Mouse (Mus musculus): ENCODE data around the gene Ccdc124. TPM values are rescaled to one million over a fixed set of nuclear protein-coding genes. Genes with fewer than 3 reads are reported as not detected.
A peak's percentile ranks its signal among the peaks of the same experiment; 100 is the strongest.
"Not testable (repeated sequence)": the region's sequence is repeated elsewhere in the genome, so short reads cannot be mapped to it uniquely, and the experiment has no call there.

The Ccdc124 gene
- polyA plus RNA-seq, 1 experiment = 111 TPM

- no peak for TF ChIP-seq POLR2A (IDR thresholded peaks at IDR 0.05; ENCODE audit: borderline replicate concordance, extremely low read depth, insufficient read depth, insufficient read length, poor library complexity, severe bottlenecking)
- TF ChIP-seq CTCF (IDR thresholded peaks at IDR 0.05; ENCODE audit: borderline replicate concordance, extremely low read depth, insufficient read depth, insufficient read length) = no peak
- no peak for DNase-seq (ENCODE audit: low read depth)
Measured at GRCm38 (mm10) chr8:70903582-70903981, 29.8 kb upstream of the Ccdc124 start.

GRCm38 (mm10) chr8:70903112-70903511 lies 29.4 kb upstream of the Ccdc124 start:
- DNase-seq (ENCODE audit: low read depth) = no peak
- no peak for TF ChIP-seq CTCF (IDR thresholded peaks at IDR 0.05; ENCODE audit: borderline replicate concordance, extremely low read depth, insufficient read depth, insufficient read length)
- no peak for TF ChIP-seq POLR2A (IDR thresholded peaks at IDR 0.05; ENCODE audit: borderline replicate concordance, extremely low read depth, insufficient read depth, insufficient read length, poor library complexity, severe bottlenecking)

GRCm38 (mm10) chr8:70902211-70902610 lies 28.5 kb upstream of the Ccdc124 start:
- DNase-seq (ENCODE audit: low read depth) = no peak
- no peak for TF ChIP-seq POLR2A (IDR thresholded peaks at IDR 0.05; ENCODE audit: borderline replicate concordance, extremely low read depth, insufficient read depth, insufficient read length, poor library complexity, severe bottlenecking)

- no peak for TF ChIP-seq CTCF (IDR thresholded peaks at IDR 0.05; ENCODE audit: borderline replicate concordance, extremely low read depth, insufficient read depth, insufficient read length)
- TF ChIP-seq POLR2A (IDR thresholded peaks at IDR 0.05; ENCODE audit: borderline replicate concordance, extremely low read depth, insufficient read depth, insufficient read length, poor library complexity, severe bottlenecking) = no peak
- DNase-seq (ENCODE audit: low read depth) = no peak
Measured at GRCm38 (mm10) chr8:70900872-70901387, 27.2 kb upstream of the Ccdc124 start.

- DNase-seq (ENCODE audit: low read depth) = no peak
- TF ChIP-seq CTCF (IDR thresholded peaks at IDR 0.05; ENCODE audit: borderline replicate concordance, extremely low read depth, insufficient read depth, insufficient read length) (no peak), POLR2A (IDR thresholded peaks at IDR 0.05; ENCODE audit: borderline replicate concordance, extremely low read depth, insufficient read depth, insufficient read length, poor library complexity, severe bottlenecking) (no peak)
Measured at GRCm38 (mm10) chr8:70899226-70899625, 25.5 kb upstream of the Ccdc124 start.

- TF ChIP-seq CTCF (IDR thresholded peaks at IDR 0.05; ENCODE audit: borderline replicate concordance, extremely low read depth, insufficient read depth, insufficient read length) (no peak), POLR2A (IDR thresholded peaks at IDR 0.05; ENCODE audit: borderline replicate concordance, extremely low read depth, insufficient read depth, insufficient read length, poor library complexity, severe bottlenecking) (no peak)
- no peak for DNase-seq (ENCODE audit: low read depth)
Measured at GRCm38 (mm10) chr8:70898661-70899198, 25.0 kb upstream of the Ccdc124 start.

- peak; percentile 98 for TF ChIP-seq CTCF (IDR thresholded peaks at IDR 0.05; ENCODE audit: borderline replicate concordance, extremely low read depth, insufficient read depth, insufficient read length)
- no peak for TF ChIP-seq POLR2A (IDR thresholded peaks at IDR 0.05; ENCODE audit: borderline replicate concordance, extremely low read depth, insufficient read depth, insufficient read length, poor library complexity, severe bottlenecking)
- peak; percentile 90 for DNase-seq (ENCODE audit: low read depth)
Measured at GRCm38 (mm10) chr8:70897681-70898413, 24.1 kb upstream of the Ccdc124 start.

- DNase-seq (ENCODE audit: low read depth) = peak; percentile 100
- TF ChIP-seq CTCF (IDR thresholded peaks at IDR 0.05; ENCODE audit: borderline replicate concordance, extremely low read depth, insufficient read depth, insufficient read length) (no peak), POLR2A (IDR thresholded peaks at IDR 0.05; ENCODE audit: borderline replicate concordance, extremely low read depth, insufficient read depth, insufficient read length, poor library complexity, severe bottlenecking) (peak; percentile 78)
Measured at GRCm38 (mm10) chr8:70897021-70897680, 23.4 kb upstream of the Ccdc124 start, which contains the start of gene Rpl18a. Gene Rpl18a, minus strand, starts transcription at chr8:70897412.

GRCm38 (mm10) chr8:70896316-70897020 lies 22.7 kb upstream of the Ccdc124 start:
- no peak for DNase-seq (ENCODE audit: low read depth)
- TF ChIP-seq CTCF (IDR thresholded peaks at IDR 0.05; ENCODE audit: borderline replicate concordance, extremely low read depth, insufficient read depth, insufficient read length) (no peak), POLR2A (IDR thresholded peaks at IDR 0.05; ENCODE audit: borderline replicate concordance, extremely low read depth, insufficient read depth, insufficient read length, poor library complexity, severe bottlenecking) (no peak)

GRCm38 (mm10) chr8:70895571-70896259 lies 22.0 kb upstream of the Ccdc124 start:
- not testable (repeated sequence) for DNase-seq (ENCODE audit: low read depth)
